Mouse (Mus musculus): Measurements from ENCODE around the gene Tmem254c. TPM values are rescaled to one million over a fixed set of nuclear protein-coding genes. Genes with fewer than 3 reads are reported as not detected.

Tmem254c gene
- 1 to 10 TPM; 5.0 to 9.3 TPM for total RNA-seq (2023)

DNA sequence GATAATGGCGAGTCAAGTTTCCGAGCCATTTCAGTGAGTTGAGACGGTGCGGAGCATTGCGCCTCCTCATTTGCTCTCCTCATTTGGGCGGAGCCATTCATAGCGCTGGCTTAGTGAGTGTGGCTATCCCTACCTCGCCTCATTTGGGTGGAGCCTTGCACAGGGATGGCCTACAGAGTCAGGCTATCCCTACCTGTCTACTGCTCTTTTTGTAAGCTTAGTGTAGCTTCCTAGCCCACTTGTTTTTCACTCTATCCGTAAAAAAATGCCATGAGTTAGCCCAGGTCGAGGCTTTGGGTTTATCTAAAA is at the start of gene Tmem254c:
Tmem254c (minus strand) TSS at position 31 of the 309 bp plus-strand sequence.

DNA sequence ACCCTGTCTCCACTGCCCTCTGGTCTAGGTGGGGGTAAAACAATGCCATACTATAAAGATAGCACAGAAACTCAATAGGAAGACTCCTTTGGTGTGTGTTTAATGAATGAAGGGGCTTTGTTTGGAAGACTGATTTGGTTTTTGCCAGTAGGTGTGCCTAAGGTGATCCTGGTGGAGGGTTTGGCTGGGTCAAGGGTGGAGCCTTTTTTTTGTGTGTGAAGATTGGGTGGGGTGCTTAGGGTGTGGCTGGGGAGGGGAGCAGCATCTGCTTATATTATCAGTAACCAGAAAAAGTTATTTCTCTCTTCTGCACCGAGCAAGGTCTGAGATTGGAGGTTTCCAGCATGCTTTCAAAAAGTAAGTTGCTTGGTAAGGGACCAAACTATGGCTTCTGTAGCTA is 14.8 kb upstream of the Tmem254c start, which contains the start of gene Cphx3:
Cphx3 (plus strand) TSS at position 301 of the 400 bp plus-strand sequence.

DNA sequence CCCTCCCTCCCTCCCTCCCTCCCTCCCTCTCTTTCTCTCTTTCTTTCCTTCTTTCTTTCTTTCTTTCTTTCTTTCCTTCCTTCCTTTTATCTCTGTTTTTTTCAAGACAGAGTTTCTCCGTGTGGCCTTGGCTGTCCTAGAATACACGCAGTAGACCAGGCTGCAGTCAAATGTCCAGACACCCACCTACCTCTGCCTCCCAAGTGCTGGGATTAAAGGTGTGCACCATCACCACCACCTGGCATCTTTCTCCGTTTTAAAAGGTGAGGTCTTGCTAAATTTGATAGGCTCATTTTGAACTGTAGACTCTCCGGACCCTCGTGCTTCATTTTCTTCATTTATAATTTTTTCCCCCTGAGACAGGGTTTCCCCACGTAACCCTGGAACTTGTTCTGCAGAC is 14.1 kb upstream of the Tmem254c start, which contains the start of gene Cphx2:
Cphx2 (plus strand) TSS at position 301 of the 400 bp plus-strand sequence.

DNA sequence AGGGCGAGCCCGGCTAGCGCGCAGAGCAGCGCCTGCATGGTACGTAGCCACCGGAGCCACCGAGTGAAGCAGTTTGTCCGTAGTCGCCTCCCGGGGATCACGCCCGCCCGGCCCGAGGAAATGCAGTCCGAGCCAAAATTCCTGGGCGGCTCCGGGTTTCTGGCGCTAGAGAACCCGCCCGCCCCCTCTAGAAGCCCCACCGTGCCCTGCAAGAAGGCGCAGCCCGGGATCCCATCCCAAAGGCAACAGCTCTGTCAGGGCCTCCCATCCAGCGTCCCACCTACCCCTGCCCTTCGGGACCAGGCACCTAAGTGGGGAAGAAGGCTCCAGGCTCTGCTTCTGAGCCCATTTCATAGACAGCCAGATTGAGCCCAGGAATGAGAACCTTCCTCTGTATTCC is 24.5 kb downstream of the Tmem254c start, which contains the start of gene Gm9780:
Gm9780 (minus strand) TSS at position 101 of the 400 bp plus-strand sequence.

Other genes starting within 250 kb of the Tmem254c start
- 100 to 1,000 TPM; 347 to 380 TPM for gene Anxa11, start 225.2 kb downstream of the Tmem254c start, total RNA-seq (2023)
- gene Plac9a, start 164.3 kb downstream of the Tmem254c start, total RNA-seq (2023), result not detected
- gene Tmem254a, start 139.7 kb downstream of the Tmem254c start, total RNA-seq (2023), result 1 to 10 TPM; 1.4 to 2.5 TPM
- not detected for gene Cphx1, start 129.1 kb downstream of the Tmem254c start, total RNA-seq (2023)
- gene Duxbl1, start 88.8 kb downstream of the Tmem254c start, total RNA-seq (2023), result not detected
- not detected for gene Gm9780, start 24.6 kb downstream of the Tmem254c start, total RNA-seq (2023)
- not detected for gene Cphx2, start 14.2 kb upstream of the Tmem254c start, total RNA-seq (2023)
- gene Cphx3, start 14.9 kb upstream of the Tmem254c start, total RNA-seq (2023), result not detected
- gene Duxbl2, start 51.0 kb upstream of the Tmem254c start, total RNA-seq (2023), result not detected
- gene Plac9b, start 115.1 kb upstream of the Tmem254c start, total RNA-seq (2023), result not detected
- 1 to 10 TPM; 4.8 to 9.7 TPM for gene Tmem254b, start 139.7 kb upstream of the Tmem254c start, total RNA-seq (2023)
- not detected for gene Duxbl3, start 190.6 kb upstream of the Tmem254c start, total RNA-seq (2023)